Mouse (Mus musculus) embryo, embryonic 9.5 days (tissue): ENCODE data around the gene Wnt10b.

Experiments used
- DNase-seq: peaks from one replicate; pipeline ENCODE4 v3.0.0-alpha.2; 2017; ENCODE audit errors: extremely low spot score

Wnt10b gene

DNA sequence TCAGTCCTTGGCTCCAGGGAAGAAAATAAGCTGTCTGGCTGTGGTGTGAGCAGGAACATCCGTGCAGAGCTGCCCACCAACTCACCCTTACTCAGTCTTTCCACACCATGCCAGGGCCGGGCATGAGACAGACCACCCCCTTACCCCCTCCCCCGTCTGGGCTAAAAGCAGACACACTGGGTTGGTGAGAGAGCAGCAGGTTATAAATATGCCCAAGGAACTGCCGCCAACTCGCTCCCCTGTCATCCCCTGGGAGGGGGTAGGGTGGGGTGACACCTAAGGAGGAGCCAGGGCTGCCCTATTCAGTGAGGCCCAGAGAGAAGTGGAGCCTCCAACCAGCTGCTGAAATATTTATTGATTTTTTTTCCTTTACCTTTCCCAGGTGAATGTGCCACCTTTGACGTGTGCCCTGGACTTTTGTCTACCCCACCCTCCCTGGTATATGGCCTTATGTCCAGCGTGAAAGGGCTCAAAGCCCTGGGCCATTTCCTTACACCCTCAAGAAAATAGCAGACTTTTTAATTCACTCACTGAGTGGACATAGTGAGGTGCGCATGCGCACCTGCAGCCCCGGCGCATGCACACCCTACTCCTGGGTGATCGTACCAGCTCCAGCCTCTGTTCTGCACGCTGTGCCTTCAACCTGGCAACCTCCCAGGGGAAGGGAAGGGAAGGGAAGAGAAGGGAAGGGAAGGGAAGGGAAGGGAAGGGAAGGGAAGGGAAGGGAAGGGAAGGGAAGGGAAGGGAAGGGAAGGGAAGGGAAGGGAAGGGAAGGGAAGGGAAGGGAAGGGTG, 19.0 kb upstream of the Wnt10b start:
- no peak for DNase-seq

DNA sequence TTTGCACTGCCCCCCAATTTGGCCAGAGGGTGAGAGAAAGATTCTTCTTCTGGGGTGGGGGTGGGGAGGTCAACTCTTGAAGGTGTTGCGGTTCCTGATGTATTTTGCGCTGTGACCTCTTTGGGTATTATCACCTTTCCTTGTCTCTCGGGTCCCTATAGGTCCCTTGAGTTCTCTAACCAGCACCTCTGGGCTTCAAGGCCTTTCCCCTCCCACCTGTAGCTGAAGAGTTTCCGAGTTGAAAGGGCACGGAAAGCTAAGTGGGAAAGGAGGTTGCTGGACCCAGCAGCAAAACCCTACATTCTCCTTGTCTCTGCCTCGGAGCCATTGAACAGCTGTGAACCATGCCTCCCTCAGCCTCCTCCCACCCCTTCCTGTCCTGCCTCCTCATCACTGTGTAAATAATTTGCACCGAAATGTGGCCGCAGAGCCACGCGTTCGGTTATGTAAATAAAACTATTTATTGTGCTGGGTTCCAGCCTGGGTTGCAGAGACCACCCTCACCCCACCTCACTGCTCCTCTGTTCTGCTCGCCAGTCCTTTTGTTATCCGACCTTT, 15.3 kb upstream of the Wnt10b start:
- no peak for DNase-seq

- no peak for DNase-seq
Observed at GRCm38 (mm10) chr15:98792233-98793020, 14.5 kb upstream of the Wnt10b start.

- DNase-seq: no peak
Observed at GRCm38 (mm10) chr15:98791771-98792170, 13.8 kb upstream of the Wnt10b start.

- DNase-seq: no peak
Observed at GRCm38 (mm10) chr15:98791221-98791620, 13.3 kb upstream of the Wnt10b start.

DNA sequence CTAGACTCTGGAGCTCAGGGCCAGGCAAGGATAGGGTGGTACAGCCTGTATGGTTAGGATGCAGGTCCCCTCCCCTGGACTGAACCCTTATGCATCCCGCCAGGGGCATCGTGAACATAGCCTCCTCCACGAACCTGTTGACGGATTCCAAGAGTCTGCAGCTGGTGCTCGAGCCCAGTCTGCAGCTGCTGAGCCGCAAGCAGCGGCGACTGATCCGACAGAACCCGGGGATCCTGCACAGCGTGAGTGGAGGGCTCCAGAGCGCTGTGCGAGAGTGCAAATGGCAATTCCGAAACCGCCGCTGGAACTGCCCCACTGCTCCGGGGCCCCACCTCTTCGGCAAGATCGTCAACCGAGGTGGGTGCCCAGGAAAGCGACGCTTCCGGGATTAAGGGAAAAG, 12.8 kb upstream of the Wnt10b start:
- no peak for DNase-seq

- DNase-seq: peak; percentile 67
Observed at GRCm38 (mm10) chr15:98789661-98790535, 11.9 kb upstream of the Wnt10b start, which contains the start of gene Wnt1. Wnt1 (plus strand) TSS chr15:98789857.

- DNase-seq: no peak
Observed at GRCm38 (mm10) chr15:98788972-98789660, 11.2 kb upstream of the Wnt10b start.

DNA sequence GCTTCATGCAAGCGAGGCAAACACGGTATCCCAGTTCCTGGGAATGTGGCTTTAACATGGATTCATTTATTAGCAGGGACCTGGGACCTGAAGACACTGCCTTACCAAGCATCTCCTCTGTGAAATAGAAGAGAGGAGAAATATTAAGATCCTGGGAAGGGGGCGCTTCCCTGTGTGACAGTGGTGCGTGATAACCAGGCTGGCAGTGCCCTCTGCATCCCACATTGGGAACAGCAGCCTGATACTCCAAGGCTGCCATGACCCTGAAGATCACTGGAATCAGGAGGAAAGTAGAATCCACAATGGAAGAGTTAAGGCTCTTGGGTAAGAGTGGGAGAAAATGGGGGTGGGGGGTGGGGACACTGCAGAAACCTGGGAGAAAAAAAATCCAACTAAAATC, 10.0 kb upstream of the Wnt10b start:
- no peak for DNase-seq

GRCm38 (mm10) chr15:98785744-98786143, 7.8 kb upstream of the Wnt10b start:
- DNase-seq: no peak

DNA sequence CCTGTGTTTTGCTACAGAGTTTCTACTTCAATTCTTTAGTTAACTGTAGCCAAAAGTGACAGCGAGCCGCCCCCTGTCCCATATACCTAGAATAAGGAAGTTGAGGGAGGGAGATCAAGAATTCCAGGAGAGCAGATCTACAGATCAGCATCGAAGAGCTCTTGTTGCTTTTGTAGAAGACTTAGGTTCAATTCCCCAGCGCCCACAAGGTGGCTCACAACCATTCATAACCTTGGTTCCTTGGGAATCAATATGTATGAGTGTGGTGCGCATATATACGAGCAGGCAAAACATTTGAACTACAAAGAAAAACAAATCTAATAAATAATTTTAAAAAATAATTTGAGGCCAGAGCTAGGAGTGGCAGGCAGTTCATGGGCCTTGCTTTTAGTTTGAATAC, 3.2 kb upstream of the Wnt10b start:
- no peak for DNase-seq

GRCm38 (mm10) chr15:98780573-98780972, 2.6 kb upstream of the Wnt10b start:
- no peak for DNase-seq

DNA sequence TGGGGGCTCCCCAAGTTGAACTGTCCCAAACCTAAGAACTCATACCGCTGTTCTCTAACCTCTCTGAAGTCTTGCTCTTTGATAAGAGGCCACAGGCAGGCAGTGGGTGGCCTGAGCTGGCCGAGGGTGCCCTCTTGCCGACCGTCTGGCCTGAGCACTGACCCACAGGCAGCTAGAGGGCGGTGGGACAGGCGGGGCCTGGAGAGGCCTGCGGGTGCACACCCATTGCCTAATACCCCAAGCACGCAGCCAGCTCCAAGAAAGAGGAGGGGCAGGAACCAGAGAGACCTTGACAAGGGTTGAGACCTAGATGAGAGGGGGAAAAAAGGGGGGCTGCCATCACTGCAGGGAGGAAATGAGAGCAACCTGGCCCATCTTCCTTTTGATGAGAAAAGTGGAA, 2.1 kb upstream of the Wnt10b start:
- DNase-seq: no peak

DNA sequence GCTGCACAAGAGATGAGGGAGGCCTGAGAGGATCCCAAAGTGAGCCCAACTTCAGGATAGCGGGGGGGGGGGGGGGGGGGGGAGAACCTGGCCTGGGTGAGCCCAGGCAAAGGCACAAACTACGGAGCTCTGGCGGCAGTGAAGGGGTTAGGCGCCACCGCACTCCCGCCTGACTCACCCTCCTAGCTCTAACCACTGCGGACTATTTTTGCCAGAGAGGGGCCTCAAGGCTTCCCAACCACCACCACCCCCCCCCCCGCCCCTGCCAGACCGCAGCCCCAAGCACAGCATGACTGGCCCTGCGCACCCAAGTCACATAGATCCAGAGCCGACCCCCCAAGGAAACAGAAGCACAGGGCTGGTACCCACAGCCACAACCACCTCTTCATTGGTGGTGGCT, 856 bp upstream of the Wnt10b start:
- no peak for DNase-seq

GRCm38 (mm10) chr15:98778191-98778770, 331 bp upstream of the Wnt10b start:
- no peak for DNase-seq

DNA sequence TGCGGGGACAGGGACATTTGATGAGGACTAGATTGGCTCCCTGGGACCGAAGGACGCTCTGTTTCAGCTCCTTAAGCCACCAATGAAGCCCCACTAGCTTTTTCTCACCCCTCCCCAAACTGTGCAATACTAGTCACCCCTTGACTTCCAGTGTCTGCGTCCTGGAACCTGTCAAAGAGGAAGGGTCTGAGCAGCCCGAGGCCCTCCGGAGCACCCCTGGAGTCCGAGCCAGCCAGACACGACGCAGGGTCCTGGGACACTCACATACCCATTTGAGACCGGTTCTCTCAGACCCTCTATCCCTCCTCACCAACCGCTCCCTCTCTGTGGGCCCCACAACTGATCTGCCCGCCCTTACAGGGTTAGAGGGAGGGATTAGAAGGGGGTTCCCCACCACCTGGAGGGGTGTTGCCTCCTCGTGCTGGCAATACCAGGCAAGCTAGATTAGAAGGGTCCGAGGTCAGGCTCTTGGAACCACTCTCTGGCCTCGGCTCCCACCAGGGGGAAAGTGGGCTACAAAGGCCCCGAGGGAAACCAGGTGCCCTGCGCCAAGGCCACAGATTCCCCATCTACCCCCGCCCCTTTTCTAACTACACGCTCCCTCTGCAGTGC, 839 bp downstream of the Wnt10b start:
- no peak for DNase-seq

GRCm38 (mm10) chr15:98776280-98777004, 1.5 kb downstream of the Wnt10b start:
- DNase-seq: no peak

DNA sequence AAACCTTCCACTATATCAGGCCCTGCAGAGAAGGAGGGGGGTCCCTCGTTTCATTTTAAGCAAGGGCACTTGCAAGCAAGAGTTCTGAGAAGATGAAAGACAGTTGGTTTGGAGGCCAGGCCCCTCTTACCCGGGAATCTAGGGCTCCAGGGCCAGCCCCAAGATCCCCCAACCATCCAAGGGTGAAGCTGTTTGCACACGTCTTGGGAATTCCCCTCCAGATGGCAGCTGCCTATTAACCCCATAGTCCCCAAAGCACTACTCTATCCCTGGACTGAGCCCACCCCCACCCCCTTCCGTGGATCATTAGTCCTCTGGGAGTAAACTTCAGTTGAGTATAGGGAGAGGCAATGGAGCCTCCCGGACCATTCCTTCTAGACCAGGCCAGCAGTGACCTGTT, 2.4 kb downstream of the Wnt10b start:
- DNase-seq: no peak

DNA sequence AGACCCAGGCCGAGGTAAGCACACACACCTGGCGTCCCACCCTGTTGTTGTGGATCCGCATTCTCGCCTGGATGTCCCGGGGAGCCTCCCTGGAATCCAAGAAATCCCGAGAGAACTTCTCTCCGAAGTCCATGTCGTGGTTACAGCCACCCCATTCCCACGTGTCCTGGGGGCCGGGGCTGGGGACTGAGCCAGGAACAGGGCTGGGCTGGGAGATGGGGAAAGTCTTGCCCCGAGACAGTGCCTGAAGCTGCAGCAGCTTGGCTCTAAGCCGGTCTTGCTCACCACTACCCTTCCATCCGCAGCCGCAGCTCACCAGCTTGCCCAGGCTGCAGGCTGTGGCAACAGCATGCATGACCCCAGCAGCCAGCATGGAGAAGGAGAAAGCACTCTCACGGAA, 3.9 kb downstream of the Wnt10b start:
- DNase-seq: no peak
